Comparison of ENCODE assay signal across 8 mouse cellular contexts in genomic region chr7:44896499-44896898, GRCm38 (mm10). TPM values are rescaled to one million over a fixed set of nuclear protein-coding genes. Genes with fewer than 3 reads are reported as not detected.
DNase-seq lines count a peak whose midpoint lies in the region; ATAC-seq and TF ChIP-seq lines count a peak whose summit lies in the region.

No protein-coding gene starts in this region.

- no peaks in the 10 kb centered on the region for H3K9me3 ChIP-seq in liver, embryonic 11.5 days (ENCODE audit: control insufficient read depth, low read length)

- TF ChIP-seq POLR2A in thymus, adult 2 months (IDR thresholded peaks at IDR 0.05; ENCODE audit: control insufficient read depth, extremely low read depth, insufficient read depth, low read length, poor library complexity), result no peak

- H3K27me3 ChIP-seq in thymus, adult 2 months (ENCODE audit: control insufficient read depth, insufficient read depth, low read length), result no peaks in the 10 kb centered on the region
- H3K27me3 ChIP-seq in liver, embryonic 11.5 days (replicated peaks; ENCODE audit: control insufficient read depth, insufficient read depth, low read length), result no peaks in the 10 kb centered on the region

- peaks cover 23% of the 10 kb centered on the region for H3K4me1 ChIP-seq in thymus, adult 2 months (replicated peaks; ENCODE audit: control insufficient read depth, insufficient read depth, low read length)
- H3K4me1 ChIP-seq in liver, embryonic 11.5 days (replicated peaks; ENCODE audit: control insufficient read depth, insufficient read depth, low read length), result peaks cover 38% of the 10 kb centered on the region

- peak overlapping the region; percentile 86 for H3K4me2 ChIP-seq in liver, embryonic 11.5 days

- H3K9ac ChIP-seq in liver, embryonic 11.5 days (ENCODE audit: low read depth, low read length), result peak overlapping the region; percentile 83

- no peaks in the 10 kb centered on the region for H3K36me3 ChIP-seq in thymus, adult 2 months (ENCODE audit: control insufficient read depth, insufficient read depth, low read length)
- H3K36me3 ChIP-seq in liver, embryonic 11.5 days (ENCODE audit: control insufficient read depth, insufficient read depth, low read length), result peaks cover 20% of the 10 kb centered on the region; the same call in 1 of the 2 replicates

- H3K27ac ChIP-seq in thymus, adult 2 months (ENCODE audit: control insufficient read depth, insufficient read depth, low read length), result peak overlapping the region; percentile 57; the same call in 1 of the 2 replicates
- peak overlapping the region; percentile 76 for H3K27ac ChIP-seq in liver, embryonic 11.5 days (ENCODE audit: low read depth, low read length)

- peak overlapping the region; percentile 97 for H3K4me3 ChIP-seq in thymus, adult 2 months (ENCODE audit: control insufficient read depth, insufficient read depth, low read length)
- H3K4me3 ChIP-seq in liver, embryonic 11.5 days (ENCODE audit: low read depth, low read length), result peak overlapping the region; percentile 76

- no peak for TF ChIP-seq CTCF in thymus, adult 2 months (IDR thresholded peaks at IDR 0.05; ENCODE audit: borderline replicate concordance, control insufficient read depth, extremely low read depth, insufficient read depth, low read length, poor library complexity)

- ATAC-seq in liver, embryonic 11.5 days (replicated peaks; ENCODE audit: low FRiP score), result no peak

- peak; percentile 58 for DNase-seq in cerebellum, adult 11-12 months
- DNase-seq in cerebellum, adult 9-10 months, result no peak
- no peak for DNase-seq in thymus, adult 2 months
- DNase-seq in thymus, postnatal 25 days, result no peak
- DNase-seq in liver, embryonic 11.5 days (ENCODE audit: low spot score), result no peak
- no peak for DNase-seq in embryo, embryonic 11 days
- no peak for DNase-seq in B cell, adult 2 months
- DNase-seq in cerebellum, adult 8-10 months, result no peak

- 38% methylated on average over 10 of the region's 10 CpGs for WGBS in thymus, adult 2 months
- WGBS in liver, embryonic 11.5 days, result 43% methylated on average over 10 of the region's 10 CpGs

RNA-seq across cellular contexts. Expression of gene Fuz, which starts 0.6 kb away (rescaled TPM):
- polyA plus RNA-seq in thymus, adult 2 months (2012; rRNA removed), result 60.9 and 73.3 TPM in 2 replicates
- 15.5 and 17.6 TPM in 2 replicates for polyA plus RNA-seq in liver, embryonic 11.5 days (2014; fragmentation: Nextera tagmentation; extraction: Ambion mirVana)

RNA-seq across cellular contexts. Expression of gene Med25, which starts 4.0 kb away (rescaled TPM):
- 220 and 266 TPM in 2 replicates for polyA plus RNA-seq in thymus, adult 2 months (2012; rRNA removed)
- polyA plus RNA-seq in liver, embryonic 11.5 days (2014; fragmentation: Nextera tagmentation; extraction: Ambion mirVana), result 66.8 and 72.5 TPM in 2 replicates

RNA-seq across cellular contexts. Expression of gene Ptov1, which starts 26.9 kb away (rescaled TPM):
- polyA plus RNA-seq in thymus, adult 2 months (2012; rRNA removed), result 316 and 338 TPM in 2 replicates
- polyA plus RNA-seq in liver, embryonic 11.5 days (2014; fragmentation: Nextera tagmentation; extraction: Ambion mirVana), result 162 and 164 TPM in 2 replicates

RNA-seq across cellular contexts. Expression of gene Ap2a1, which starts 32.8 kb away (rescaled TPM):
- 133 and 147 TPM in 2 replicates for polyA plus RNA-seq in thymus, adult 2 months (2012; rRNA removed)
- polyA plus RNA-seq in liver, embryonic 11.5 days (2014; fragmentation: Nextera tagmentation; extraction: Ambion mirVana), result 100 and 111 TPM in 2 replicates

RNA-seq across cellular contexts. Expression of gene Pnkp, which starts 39.6 kb away (rescaled TPM):
- polyA plus RNA-seq in thymus, adult 2 months (2012; rRNA removed), result 110 and 135 TPM in 2 replicates
- 30.9 and 32.5 TPM in 2 replicates for polyA plus RNA-seq in liver, embryonic 11.5 days (2014; fragmentation: Nextera tagmentation; extraction: Ambion mirVana)
